Mouse (Mus musculus) small intestine, adult 2 months (tissue): ENCODE measurements around the gene Dhrs7b.

Experiments
- CTCF ChIP-seq: fragments of 200-500 bp; IDR thresholded peaks from 2 replicates; pipeline ENCODE4 v1.5.1; 2012; ENCODE audit warnings: low read depth, mild to moderate bottlenecking, control low read depth, inconsistent platforms, low read length, moderate library complexity, mixed read lengths; ENCODE audit not compliant: insufficient replicate concordance, insufficient read length; ENCODE audit errors: extremely low read depth
- POLR2A ChIP-seq: fragments of 200-500 bp; IDR thresholded peaks from 2 replicates; pipeline ENCODE4 v1.6.1; 2012; ENCODE audit warnings: low read depth, mild to moderate bottlenecking, control low read depth, inconsistent platforms, low read length, moderate library complexity

DNA sequence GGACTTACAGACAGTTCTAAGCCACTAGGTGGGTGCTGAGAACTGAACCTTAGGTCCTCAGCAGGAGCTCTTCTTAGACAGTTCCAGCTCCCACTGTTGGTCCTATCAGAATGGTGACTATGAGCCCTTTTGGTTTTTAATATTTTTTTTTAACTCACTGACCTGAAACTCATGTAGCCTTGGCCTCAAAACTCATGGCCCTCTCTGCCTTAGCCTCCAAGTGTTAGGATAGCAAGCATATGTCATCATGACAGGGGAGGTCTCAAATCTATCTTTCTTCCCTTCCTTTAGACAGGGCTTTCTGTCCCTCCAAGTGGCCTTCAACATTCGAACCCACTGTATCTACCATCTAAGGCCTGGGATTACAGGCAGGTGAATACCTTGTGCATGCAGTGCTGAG, 29.5 kb upstream of the Dhrs7b start:
- TF ChIP-seq POLR2A (no peak), CTCF (no peak)
